Mouse (Mus musculus) G1E (cell line): Measurements from ENCODE around the gene Flrt2. TPM values are rescaled to one million over a fixed set of nuclear protein-coding genes. Genes with fewer than 3 reads are reported as not detected.

Source experiments
- ATAC-seq: 2 replicates; pipeline ENCODE4 v1.8.0; 2016; ENCODE audit warnings: mild to moderate bottlenecking; ENCODE audit not compliant: insufficient number of reproducible peaks, poor library complexity, low FRiP score, severe bottlenecking; ENCODE audit errors: extremely low read depth
- DNase-seq: peaks from one replicate; pipeline ENCODE4 v3.0.0; 2012; ENCODE audit warnings: low spot score
- H3K27me3 ChIP-seq: 2 replicates; pipeline ENCODE4 v1.6.1; 2012; ENCODE audit warnings: mild to moderate bottlenecking, low read length, inconsistent platforms; ENCODE audit not compliant: insufficient read depth
- H3K36me3 ChIP-seq: replicated peaks from 2 replicates; pipeline ENCODE3; 2012; ENCODE audit warnings: mild to moderate bottlenecking, inconsistent platforms
- H3K4me1 ChIP-seq: 2 replicates; pipeline ENCODE4 v1.6.1; 2012; ENCODE audit warnings: low read depth, low read length, inconsistent platforms, mixed read lengths; ENCODE audit not compliant: insufficient read depth
- H3K4me3 ChIP-seq: 2 replicates; pipeline ENCODE4 v1.5.1; 2012; ENCODE audit warnings: low read depth, mild to moderate bottlenecking, inconsistent platforms, low read length, moderate library complexity, mixed read lengths
- H3K9me3 ChIP-seq: replicated peaks from 2 replicates; pipeline ENCODE4 v1.6.1; 2012; ENCODE audit warnings: inconsistent platforms
- CTCF ChIP-seq: IDR thresholded peaks from 2 replicates; pipeline ENCODE4 v1.5.1; 2012; ENCODE audit warnings: low read depth, low read length, inconsistent platforms, mixed read lengths
- GATA1 ChIP-seq: IDR thresholded peaks from 2 replicates; pipeline ENCODE4 v1.6.1; 2012; ENCODE audit warnings: borderline replicate concordance, low read length, inconsistent platforms, mixed read lengths
- GATA2 ChIP-seq: IDR thresholded peaks from 2 replicates; pipeline ENCODE4 v1.6.1; 2012; ENCODE audit warnings: low read depth, low read length, inconsistent platforms, borderline replicate concordance
- POLR2AphosphoS5 ChIP-seq: IDR thresholded peaks from 2 replicates; pipeline ENCODE4 v1.6.1; 2012; ENCODE audit warnings: low read depth, low read length, inconsistent platforms; ENCODE audit not compliant: insufficient replicate concordance
- TAL1 ChIP-seq: conservative IDR thresholded peaks from 2 replicates; pipeline ENCODE4 v1.6.1; 2012; ENCODE audit warnings: low read depth, low read length, inconsistent platforms, mixed read lengths
- polyA plus RNA-seq: library from polyadenylated mRNA; stranded (reverse); fragments of >175 nt; gene quantifications from 2 replicates; pipeline ENCODE4 v1.2.3, GENCODE M21; 2012
- total RNA-seq, 2 experiments: library from RNA; stranded (forward) in 1 of 2; stranded (reverse) in 1 of 2; fragments of 200-1000 nt in 1 of 2; fragments of >200 nt in 1 of 2; fragmentation: Nextera tagmentation in 1 of 2; gene quantifications; 2 replicates each; pipeline ENCODE4 v1.2.3; 2014 to 2017

Gene Flrt2
- total and polyA plus RNA-seq, 3 experiments = 0.05 TPM; not detected in 2

- H3K4me3 ChIP-seq = no peak overlapping the region; the same call in 1 of the 2 replicates
Observed at GRCm38 (mm10) chr12:95695834-95696521, 4.0 kb downstream of the Flrt2 start.

GRCm38 (mm10) chr12:95696522-95697025, 4.5 kb downstream of the Flrt2 start:
- TF ChIP-seq GATA2 (no peak), GATA1 (no peak), CTCF (no peak), POLR2AphosphoS5 (no peak), TAL1 (no peak)
- no peaks in the 10 kb centered on the region for H3K36me3 ChIP-seq
- no peaks in the 10 kb centered on the region for H3K4me1 ChIP-seq
- peaks cover 48% of the 10 kb centered on the region for H3K9me3 ChIP-seq
- no peaks in the 10 kb centered on the region for H3K27me3 ChIP-seq
- ATAC-seq (no peak), DNase-seq (no peak)
- H3K4me3 ChIP-seq = no peak overlapping the region

More at GRCm38 (mm10) chr12:95695834-95696521, 4.0 kb downstream of the Flrt2 start:
- no peaks in the 10 kb centered on the region for H3K4me1 ChIP-seq
- DNase-seq (no peak), ATAC-seq (no peak)
- H3K36me3 ChIP-seq = no peaks in the 10 kb centered on the region
- TF ChIP-seq CTCF (no peak), POLR2AphosphoS5 (no peak), GATA2 (no peak), GATA1 (no peak), TAL1 (no peak)
- peaks cover 49% of the 10 kb centered on the region for H3K9me3 ChIP-seq
- no peaks in the 10 kb centered on the region for H3K27me3 ChIP-seq

DNA sequence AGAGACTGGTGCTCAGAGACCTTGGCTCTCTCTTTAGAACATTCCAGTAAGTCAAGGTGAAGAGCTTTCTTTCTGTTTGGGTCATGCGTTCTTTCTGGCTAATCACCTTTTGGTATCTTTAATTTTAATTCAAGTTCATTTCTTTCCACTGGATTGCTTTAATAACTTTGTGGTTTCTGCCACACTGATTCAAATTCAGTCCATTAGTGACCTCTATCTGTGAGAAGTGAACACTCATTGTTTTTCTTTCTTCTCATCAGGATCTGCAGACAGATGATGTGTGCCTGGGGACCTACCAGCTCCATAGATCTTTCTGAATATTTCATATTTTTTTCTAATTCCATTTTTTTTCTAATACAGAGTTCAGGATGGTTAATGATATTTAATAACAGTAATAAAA, 6.5 kb downstream of the Flrt2 start:
- DNase-seq (no peak), ATAC-seq (no peak)
- Histone ChIP-seq H3K4me3 (no peak overlapping the region), H3K36me3 (no peaks in the 10 kb centered on the region), H3K4me1 (no peaks in the 10 kb centered on the region), H3K27me3 (no peaks in the 10 kb centered on the region), H3K9me3 (peaks cover 31% of the 10 kb centered on the region)
- TF ChIP-seq TAL1 (no peak), GATA1 (no peak), CTCF (no peak), GATA2 (no peak), POLR2AphosphoS5 (no peak)

DNA sequence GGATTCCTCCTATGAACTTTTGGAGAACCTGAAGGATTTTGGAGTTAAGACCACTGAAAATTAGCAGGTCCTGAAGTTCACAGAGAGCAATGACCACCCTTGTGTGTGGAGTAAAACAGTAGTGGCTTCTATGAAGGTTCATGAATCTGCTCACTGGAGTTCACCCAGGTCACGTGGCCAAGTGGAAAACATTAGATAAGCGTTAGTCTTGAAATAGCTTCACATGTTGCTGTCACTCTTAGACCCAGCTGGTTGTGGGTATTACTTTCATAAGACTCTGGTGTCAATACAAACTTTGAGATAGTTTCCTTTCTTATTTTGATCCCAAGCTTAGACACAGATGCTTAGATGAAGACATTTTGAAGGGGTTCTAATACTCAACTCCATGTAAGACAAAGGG, 8.7 kb downstream of the Flrt2 start:
- Histone ChIP-seq H3K27me3 (no peaks in the 10 kb centered on the region), H3K36me3 (no peaks in the 10 kb centered on the region), H3K4me3 (no peak overlapping the region), H3K4me1 (no peaks in the 10 kb centered on the region), H3K9me3 (peaks cover 11% of the 10 kb centered on the region)
- TF ChIP-seq POLR2AphosphoS5 (no peak), GATA2 (no peak), GATA1 (no peak), CTCF (no peak), TAL1 (no peak)
- DNase-seq (no peak), ATAC-seq (no peak)

- ATAC-seq = no peak
- no peak for DNase-seq
- no peaks in the 10 kb centered on the region for H3K36me3 ChIP-seq
- H3K9me3 ChIP-seq = peaks cover 8% of the 10 kb centered on the region
- H3K27me3 ChIP-seq = no peaks in the 10 kb centered on the region
- TF ChIP-seq TAL1 = no peak
- TF ChIP-seq GATA1 = no peak
- TF ChIP-seq CTCF = no peak
- no peak for TF ChIP-seq GATA2
- TF ChIP-seq POLR2AphosphoS5 = no peak
- no peaks in the 10 kb centered on the region for H3K4me1 ChIP-seq
- no peak overlapping the region for H3K4me3 ChIP-seq
Observed at GRCm38 (mm10) chr12:95701580-95701979, 9.6 kb downstream of the Flrt2 start.

GRCm38 (mm10) chr12:95705006-95705405, 13.0 kb downstream of the Flrt2 start:
- ATAC-seq (no peak), DNase-seq (no peak)
- no peaks in the 10 kb centered on the region for H3K36me3 ChIP-seq
- H3K9me3 ChIP-seq = peaks cover 6% of the 10 kb centered on the region; the same call in 1 of the 2 replicates
- no peak for TF ChIP-seq GATA1
- TF ChIP-seq CTCF = no peak
- no peak for TF ChIP-seq POLR2AphosphoS5
- no peak for TF ChIP-seq GATA2
- no peak for TF ChIP-seq TAL1
- no peaks in the 10 kb centered on the region for H3K4me1 ChIP-seq
- H3K27me3 ChIP-seq = no peaks in the 10 kb centered on the region
- no peak overlapping the region for H3K4me3 ChIP-seq

DNA sequence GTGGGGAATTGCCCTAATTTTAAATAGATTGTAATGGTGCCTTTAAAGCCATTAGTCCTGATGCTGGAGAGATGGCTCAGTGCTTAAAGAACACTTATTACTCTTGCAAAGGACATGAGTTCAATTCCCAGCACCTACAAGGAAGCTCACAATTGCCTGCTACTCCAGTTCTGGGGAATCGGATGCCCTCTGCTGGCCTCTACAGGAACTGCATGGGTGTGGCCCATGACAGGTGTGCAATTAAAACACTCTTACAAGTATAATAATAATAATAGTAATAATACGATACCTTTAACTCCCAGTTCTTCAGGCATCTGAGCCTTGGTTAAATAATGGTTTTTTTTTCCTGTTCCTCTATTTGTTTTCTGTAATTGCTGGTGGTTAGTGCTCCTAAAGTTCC, 31.2 kb downstream of the Flrt2 start:
- Histone ChIP-seq H3K9me3 (peaks cover 12% of the 10 kb centered on the region), H3K4me3 (no peak overlapping the region), H3K27me3 (no peaks in the 10 kb centered on the region), H3K36me3 (no peaks in the 10 kb centered on the region), H3K4me1 (no peaks in the 10 kb centered on the region)
- 0 out of 2 replicates have a peak, but pooled peaks have one; percentile 15 for TF ChIP-seq CTCF
- TF ChIP-seq POLR2AphosphoS5 = no peak
- ATAC-seq (no peak), DNase-seq (no peak)
